Mouse (Mus musculus): ENCODE data around the gene Klhdc7a.

Klhdc7a gene

DNA sequence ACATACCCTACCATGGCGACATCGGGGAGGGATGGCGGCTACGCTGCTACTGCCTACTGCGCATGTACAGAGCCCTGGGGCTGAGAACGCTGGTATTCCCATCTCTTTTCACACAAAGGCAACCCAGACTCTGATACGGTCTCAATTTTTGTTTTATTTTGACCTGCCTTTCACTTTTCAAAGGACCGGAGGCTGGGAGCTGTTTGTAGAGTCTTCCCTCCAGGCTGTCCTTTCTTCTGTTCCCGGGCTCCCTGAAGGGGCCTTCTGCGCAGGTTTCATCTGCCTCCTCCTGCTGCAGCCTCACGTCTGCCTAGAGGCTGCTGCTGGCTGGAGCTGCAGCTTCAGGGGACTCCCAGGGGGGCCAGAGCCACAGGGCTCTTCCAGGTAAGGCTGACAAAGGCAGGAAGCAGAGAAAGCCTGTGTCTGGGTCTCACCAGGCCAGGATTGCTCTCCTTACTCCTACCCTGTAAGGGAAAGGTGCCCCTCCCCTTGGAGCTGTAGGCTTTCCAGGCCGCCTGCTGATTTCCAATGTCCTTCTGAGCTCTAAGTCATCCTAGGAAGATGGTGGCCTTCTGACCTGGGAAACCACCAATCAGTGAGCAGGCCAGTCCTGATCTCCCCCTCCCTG lies 7.6 kb downstream of the Klhdc7a start:
- DNase-seq (ENCODE audit: low read depth, low spot score): no peak

DNA sequence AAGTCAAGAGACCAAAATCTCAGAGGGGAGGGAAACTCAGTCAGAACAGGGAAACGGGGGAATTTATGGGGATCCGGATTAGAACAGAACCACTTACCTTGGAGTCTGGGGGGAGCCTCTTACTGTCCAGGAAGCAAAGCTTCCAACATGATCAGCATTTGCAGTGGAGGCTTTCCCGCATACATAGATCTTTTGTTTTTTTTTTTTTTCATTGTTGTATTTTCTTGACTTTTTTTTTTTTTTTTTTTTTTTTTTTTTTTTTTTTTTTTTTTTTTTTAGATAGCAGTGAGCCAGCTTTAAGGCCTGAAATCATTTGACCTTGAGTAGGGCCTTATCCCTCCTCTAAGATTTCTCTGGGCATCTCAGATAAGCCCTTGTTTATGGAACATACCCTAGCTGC lies 8.6 kb downstream of the Klhdc7a start:
- DNase-seq (ENCODE audit: low read depth, low spot score): no peak

- peak; percentile 50 for DNase-seq (ENCODE audit: low read depth, low spot score)
Measured at GRCm38 (mm10) chr4:139950876-139951485, 16.8 kb downstream of the Klhdc7a start.

GRCm38 (mm10) chr4:139950431-139950848 lies 17.4 kb downstream of the Klhdc7a start:
- DNase-seq (ENCODE audit: low read depth, low spot score): peak; percentile 58

- peak; percentile 37 for DNase-seq (ENCODE audit: low read depth, low spot score)
Measured at GRCm38 (mm10) chr4:139948591-139948990, 19.2 kb downstream of the Klhdc7a start.

DNA sequence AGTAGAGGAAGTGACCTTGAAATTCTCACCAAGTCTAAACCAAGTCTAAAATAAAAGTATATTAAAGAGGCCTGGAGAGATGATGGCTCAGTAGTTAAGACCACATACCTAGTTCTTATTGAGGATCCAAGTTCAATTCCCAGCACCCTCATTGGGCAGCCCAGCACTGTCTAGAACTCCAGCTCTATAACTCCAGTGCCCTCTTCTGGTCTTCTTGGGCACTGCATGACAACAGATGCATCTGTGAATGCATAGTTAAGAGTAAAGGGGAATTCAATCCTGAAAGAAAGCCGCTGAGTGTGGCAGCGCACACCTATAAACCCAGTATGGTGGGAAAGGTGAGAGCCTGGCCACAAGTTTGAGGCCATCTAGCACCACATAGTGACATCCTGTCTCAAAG lies 20.5 kb downstream of the Klhdc7a start:
- no peak for DNase-seq (ENCODE audit: low read depth, low spot score)

GRCm38 (mm10) chr4:139941831-139942230 lies 26.0 kb downstream of the Klhdc7a start:
- no peak for DNase-seq (ENCODE audit: low read depth, low spot score)

DNA sequence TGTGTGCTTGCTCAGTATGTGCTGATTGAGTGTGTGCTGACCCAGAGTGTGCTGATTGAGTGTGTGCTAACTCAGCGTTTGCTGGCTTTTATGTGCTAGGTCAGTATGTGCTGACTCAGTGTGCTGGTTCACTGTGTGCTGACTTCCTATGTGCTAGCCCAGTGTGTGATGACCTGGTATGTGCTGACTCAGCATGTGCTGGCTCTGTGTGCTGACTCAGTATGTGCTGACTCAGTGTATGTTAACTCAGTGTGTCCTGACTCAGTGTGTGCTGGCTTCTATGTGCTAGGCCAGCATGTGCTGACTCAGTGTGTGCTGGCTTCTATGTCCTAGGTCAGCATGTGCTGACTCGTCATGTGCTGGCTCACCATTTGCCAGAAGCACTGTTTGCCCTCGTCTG lies 32.3 kb downstream of the Klhdc7a start:
- DNase-seq (ENCODE audit: low read depth, low spot score): no peak

- no peak for DNase-seq (ENCODE audit: low read depth, low spot score)
Measured at GRCm38 (mm10) chr4:139932970-139933801, 34.6 kb downstream of the Klhdc7a start.

DNA sequence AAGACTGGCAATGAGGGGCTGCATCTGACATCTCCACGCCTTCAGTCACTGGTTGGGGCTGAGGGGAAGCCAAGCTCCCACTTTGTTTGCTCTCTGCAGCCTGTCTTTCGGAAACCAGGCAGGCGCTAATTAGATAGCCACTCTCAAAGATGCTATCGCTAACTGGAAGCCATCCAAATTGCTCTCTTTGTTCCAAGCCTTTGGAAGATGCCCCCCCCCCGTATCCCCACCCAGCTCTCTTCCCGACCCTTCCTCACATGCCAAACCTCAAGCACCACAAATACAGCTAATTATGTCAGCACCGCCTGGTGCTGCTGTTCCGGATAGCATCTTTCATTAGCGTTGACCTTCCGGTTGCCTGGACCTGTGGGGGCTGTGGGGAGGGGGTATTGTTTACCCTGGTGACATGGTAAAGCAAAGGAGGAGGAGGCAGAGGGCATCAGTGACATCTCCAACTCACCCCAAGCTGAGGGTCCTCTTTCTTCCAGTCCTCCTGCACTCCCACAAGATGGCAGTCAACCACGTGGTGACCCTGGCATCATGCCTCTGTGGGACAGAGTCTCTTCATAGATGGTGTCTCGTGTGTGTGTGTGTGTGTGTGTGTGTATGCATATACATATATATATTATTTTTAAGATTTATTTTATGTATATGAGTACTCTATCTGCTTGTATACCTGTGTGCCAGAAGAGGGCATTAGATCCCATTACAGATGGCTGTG lies 35.9 kb downstream of the Klhdc7a start:
- no peak for DNase-seq (ENCODE audit: low read depth, low spot score)

DNA sequence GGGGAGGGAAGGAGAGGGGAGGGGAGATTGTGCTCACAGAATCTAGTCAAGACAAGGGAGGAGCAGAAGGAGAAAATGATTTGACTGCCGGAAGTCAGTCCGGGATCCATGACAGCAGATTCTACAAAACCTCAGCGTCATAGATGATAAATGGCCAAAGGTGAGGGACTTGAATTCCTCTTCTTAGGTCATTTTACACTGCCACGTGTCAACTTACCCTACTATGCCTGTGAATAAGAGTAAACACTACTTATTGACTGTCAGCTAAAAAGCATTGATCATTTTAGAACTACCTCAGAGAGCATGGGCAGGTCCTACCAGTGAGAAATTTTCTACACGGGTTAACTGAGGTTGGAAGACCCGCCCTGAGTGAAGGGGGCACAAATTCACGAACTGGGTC lies 36.9 kb downstream of the Klhdc7a start:
- no peak for DNase-seq (ENCODE audit: low read depth, low spot score)

- DNase-seq (ENCODE audit: low read depth, low spot score): peak; percentile 33
Measured at GRCm38 (mm10) chr4:139926161-139926561, 41.7 kb downstream of the Klhdc7a start.

GRCm38 (mm10) chr4:139925275-139926160 lies 42.3 kb downstream of the Klhdc7a start:
- no peak for DNase-seq (ENCODE audit: low read depth, low spot score)

DNA sequence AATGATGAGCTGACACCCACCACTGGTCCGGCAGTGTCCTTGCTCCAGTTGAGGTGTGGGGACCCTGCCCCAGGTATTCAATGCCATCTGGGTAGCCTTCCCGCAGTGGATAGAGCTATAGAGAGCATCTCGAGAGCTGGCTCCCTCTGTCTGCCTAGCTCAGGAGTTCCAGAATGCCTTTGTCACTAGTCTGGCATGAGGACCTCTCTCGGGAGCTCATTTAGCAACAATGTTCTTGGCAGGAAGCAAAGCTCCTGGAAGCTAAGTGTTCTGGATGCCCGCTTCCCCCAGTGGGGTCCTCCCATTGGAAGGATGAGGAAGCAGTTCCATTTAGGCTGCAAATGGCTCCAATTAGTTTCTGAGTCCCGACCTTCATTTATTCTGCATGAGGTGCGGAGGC lies 51.1 kb downstream of the Klhdc7a start:
- no peak for DNase-seq (ENCODE audit: low read depth, low spot score)
